Mouse (Mus musculus) neural tube, embryonic 12.5 days (tissue): ENCODE results near the gene BC034090. TPM values are rescaled to one million over a fixed set of nuclear protein-coding genes. Genes with fewer than 3 reads are reported as not detected.

Source experiments
- ATAC-seq: fragments of 200-750 bp; cut with Nextera tagmentation; 2 replicates; pipeline ENCODE4 v1.8.0; 2017; ENCODE audit warnings: low read depth, mild to moderate bottlenecking, moderate TSS enrichment, moderate library complexity; ENCODE audit not compliant: low FRiP score
- H3K27ac ChIP-seq: fragments of 300-500 bp; sonication (generic); 2 replicates; pipeline ENCODE4 v1.5.1; 2016
- H3K27me3 ChIP-seq: fragments of 300-500 bp; sonication (generic); replicated peaks from 2 replicates; pipeline ENCODE4 v1.6.1; 2016; ENCODE audit warnings: mild to moderate bottlenecking
- H3K36me3 ChIP-seq: fragments of 300-500 bp; sonication (generic); 2 replicates; pipeline ENCODE4 v1.6.1; 2016; ENCODE audit warnings: mild to moderate bottlenecking
- H3K4me1 ChIP-seq: fragments of 300-500 bp; sonication (generic); 2 replicates; pipeline ENCODE4 v1.6.1; 2016
- H3K4me2 ChIP-seq: fragments of 300-500 bp; sonication (generic); replicated peaks from 2 replicates; pipeline ENCODE4 v1.6.1; 2016; ENCODE audit warnings: mild to moderate bottlenecking
- H3K4me3 ChIP-seq: fragments of 300-500 bp; sonication (generic); 2 replicates; pipeline ENCODE4 v1.5.1; 2016
- H3K9ac ChIP-seq: fragments of 300-500 bp; sonication (generic); 2 replicates; pipeline ENCODE4 v1.6.1; 2016; ENCODE audit warnings: mild to moderate bottlenecking
- H3K9me3 ChIP-seq: fragments of 300-500 bp; sonication (generic); 2 replicates; pipeline ENCODE4 v1.6.1; 2016; ENCODE audit warnings: mild to moderate bottlenecking
- WGBS: fragments of 180-500 bp; shearing (Covaris S2); methylation state at CpG from one replicate; pipeline ENCODE4 v1.1.7; 2016; 5-methylcytosine and 5-hydroxymethylcytosine counted together
- polyA plus RNA-seq: library from polyadenylated mRNA; unstranded; fragments of >200 nt; fragmentation: Nextera tagmentation; extraction: Ambion mirVana; gene quantifications from 2 replicates; pipeline ENCODE4 v1.2.1, GENCODE M21; 2016

Gene BC034090
- polyA plus RNA-seq, 1 experiment from 2014 or later = 8.1 TPM

DNA sequence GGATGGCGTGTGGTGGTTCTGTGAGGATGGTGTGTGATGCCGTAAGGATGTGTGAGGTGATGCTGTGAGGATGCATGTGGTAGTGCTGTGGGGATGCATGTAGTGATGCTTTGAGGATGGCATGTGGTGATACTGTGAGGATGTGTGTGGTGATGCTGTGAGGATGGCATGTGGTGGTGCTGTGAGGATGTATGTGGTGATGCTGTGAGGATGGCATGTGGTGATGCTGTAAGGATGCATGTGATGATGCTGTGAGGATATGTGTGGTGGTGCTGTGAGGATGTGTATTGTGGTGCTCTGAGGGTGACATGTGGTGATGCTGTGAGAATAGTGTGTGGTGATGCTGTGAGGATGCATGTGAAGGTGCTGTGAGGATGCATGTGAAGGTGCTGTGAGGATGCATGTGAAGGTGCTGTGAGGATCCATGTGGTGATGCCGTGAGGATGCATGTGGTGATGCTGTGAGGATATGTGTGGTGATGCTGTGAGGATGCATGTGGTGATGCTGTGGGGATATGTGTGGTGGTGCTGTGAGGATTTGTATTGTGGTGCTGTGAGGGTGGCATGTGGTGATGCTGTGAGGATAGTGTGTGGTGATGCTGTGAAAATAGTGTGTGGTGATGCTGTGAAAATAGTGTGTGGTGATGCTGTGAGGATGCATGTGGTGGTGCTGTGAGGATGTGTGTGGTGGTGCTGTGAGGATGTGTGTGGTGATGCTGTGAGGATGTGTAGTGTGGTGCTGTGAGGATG lies 71.2 kb downstream of the BC034090 start:
- 88% methylated on average over 3 of the region's 3 CpGs for WGBS
- no peaks in the 10 kb centered on the region for H3K27me3 ChIP-seq
- ATAC-seq = no peak
- H3K4me3 ChIP-seq = no peak overlapping the region
- H3K4me2 ChIP-seq = no peak overlapping the region
- H3K9me3 ChIP-seq = no peaks in the 10 kb centered on the region
- H3K4me1 ChIP-seq = peaks cover 4% of the 10 kb centered on the region; the same call in 1 of the 2 replicates
- H3K9ac ChIP-seq = no peak overlapping the region
- H3K27ac ChIP-seq = no peak overlapping the region
- H3K36me3 ChIP-seq = peaks cover 19% of the 10 kb centered on the region

DNA sequence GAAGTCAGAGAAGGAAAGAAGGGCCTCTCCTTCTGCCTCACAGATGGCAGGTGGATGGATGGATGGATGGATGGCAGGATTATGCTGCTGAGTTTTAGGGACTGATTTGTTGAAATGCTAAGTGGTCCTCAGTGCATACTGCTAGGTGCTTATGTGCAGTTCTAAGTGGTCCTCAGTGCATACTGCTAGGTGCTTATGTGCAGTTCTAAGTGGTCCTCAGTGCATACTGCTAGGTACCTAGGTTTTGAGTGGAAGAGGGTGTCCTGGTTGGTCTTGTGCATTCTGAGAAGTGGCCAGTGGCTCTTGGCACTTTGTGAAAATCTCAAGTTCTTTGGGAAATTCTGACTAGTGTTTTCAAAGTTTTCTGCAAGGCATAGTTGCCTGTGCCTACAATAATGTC lies 74.3 kb downstream of the BC034090 start:
- Histone ChIP-seq H3K27me3 (no peaks in the 10 kb centered on the region), H3K9me3 (no peaks in the 10 kb centered on the region), H3K4me2 (no peak overlapping the region), H3K36me3 (peaks cover 4% of the 10 kb centered on the region; the same call in 1 of the 2 replicates), H3K4me3 (no peak overlapping the region), H3K27ac (no peak overlapping the region), H3K4me1 (peaks cover 4% of the 10 kb centered on the region; the same call in 1 of the 2 replicates), H3K9ac (no peak overlapping the region)
- ATAC-seq = no peak

DNA sequence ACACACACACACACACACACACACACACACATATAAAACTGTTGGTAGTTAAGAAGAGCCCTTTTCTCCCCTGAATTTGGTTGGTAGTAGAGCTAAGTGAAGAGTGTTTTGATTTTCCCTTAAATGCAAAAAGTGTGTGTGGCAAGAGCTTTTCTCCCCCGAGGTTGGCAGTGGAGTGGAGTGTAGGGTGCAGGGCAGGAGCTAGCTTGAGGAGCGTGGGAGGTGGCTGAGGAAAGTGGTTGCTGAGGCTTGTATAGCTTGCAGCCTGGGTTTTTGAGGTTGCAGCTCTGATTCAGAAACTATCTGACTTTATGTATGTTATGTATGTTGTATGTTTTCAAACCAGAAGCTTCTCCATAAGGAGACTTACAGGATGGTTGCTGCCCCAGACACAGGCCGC lies 76.8 kb downstream of the BC034090 start:
- no peaks in the 10 kb centered on the region for H3K36me3 ChIP-seq
- 94% methylated on average over 3 of the region's 3 CpGs for WGBS
- H3K27ac ChIP-seq = no peak overlapping the region
- peaks cover 4% of the 10 kb centered on the region; the same call in 1 of the 2 replicates for H3K4me1 ChIP-seq
- H3K9ac ChIP-seq = no peak overlapping the region
- H3K4me3 ChIP-seq = no peak overlapping the region
- ATAC-seq = no peak
- no peaks in the 10 kb centered on the region for H3K27me3 ChIP-seq
- H3K9me3 ChIP-seq = no peaks in the 10 kb centered on the region
- no peak overlapping the region for H3K4me2 ChIP-seq

Other genes with a start within 250 kb of the BC034090 start
- gene Ier5, start 144.8 kb downstream of the BC034090 start, polyA plus RNA-seq = 18.9 and 23.2 TPM in 2 replicates
- gene Mr1, start 97.6 kb downstream of the BC034090 start, polyA plus RNA-seq = 0.76 and 1.0 TPM in 2 replicates
- gene Stx6, start 85.7 kb downstream of the BC034090 start, polyA plus RNA-seq = 129 and 131 TPM in 2 replicates
- gene Xpr1, start 173.0 kb upstream of the BC034090 start, polyA plus RNA-seq = 30.8 and 32.3 TPM in 2 replicates